Mouse (Mus musculus) liver, embryonic 16.5 days (tissue): ENCODE data around the gene Map3k20. TPM values are rescaled to one million over a fixed set of nuclear protein-coding genes. Genes with fewer than 3 reads are reported as not detected.

Experiments
- ATAC-seq: fragments of 200-750 bp; cut with Nextera tagmentation; 2 replicates; pipeline ENCODE4 v1.8.0; 2017; ENCODE audit warnings: low read depth, mild to moderate bottlenecking, moderate number of reproducible peaks, moderate library complexity
- H3K27ac ChIP-seq: fragments of 300-500 bp; sonication (generic); 2 replicates; pipeline ENCODE4 v1.5.1; 2014; ENCODE audit warnings: mild to moderate bottlenecking, low read length
- H3K27me3 ChIP-seq: fragments of 300-500 bp; sonication (generic); 2 replicates; pipeline ENCODE4 v1.6.1; 2014; ENCODE audit warnings: low read depth, low read length, mixed read lengths; ENCODE audit not compliant: control insufficient read depth, insufficient read depth
- H3K36me3 ChIP-seq: fragments of 300-500 bp; sonication (generic); 2 replicates; pipeline ENCODE4 v1.6.1; 2014; ENCODE audit warnings: mild to moderate bottlenecking; ENCODE audit not compliant: control insufficient read depth, insufficient read depth
- H3K4me1 ChIP-seq: fragments of 300-500 bp; sonication (generic); 2 replicates; pipeline ENCODE4 v1.6.1; 2014; ENCODE audit warnings: low read depth, low read length, mixed read lengths; ENCODE audit not compliant: control insufficient read depth
- H3K4me2 ChIP-seq: fragments of 300-500 bp; sonication (generic); 2 replicates; pipeline ENCODE4 v1.6.1; 2014; ENCODE audit warnings: low read depth, low read length, mixed read lengths
- H3K4me3 ChIP-seq: fragments of 300-500 bp; sonication (generic); 2 replicates; pipeline ENCODE4 v1.5.1; 2014; ENCODE audit warnings: low read depth, mild to moderate bottlenecking, low read length
- H3K9ac ChIP-seq: fragments of 300-500 bp; sonication (generic); 2 replicates; pipeline ENCODE4 v1.6.1; 2014; ENCODE audit warnings: low read depth, low read length
- H3K9me3 ChIP-seq: fragments of 300-500 bp; sonication (generic); replicated peaks from 2 replicates; pipeline ENCODE4 v1.6.1; 2016; ENCODE audit warnings: low read length; ENCODE audit not compliant: control insufficient read depth
- WGBS: fragments of 180-500 bp; shearing (Covaris S2); extraction: QIAGEN DNeasy Blood & Tissue Kit; methylation state at CpG from one replicate; pipeline ENCODE4 v1.1.7; 2014; ENCODE audit not compliant: insufficient replicate concordance; 5-methylcytosine and 5-hydroxymethylcytosine counted together
- polyA plus RNA-seq: library from polyadenylated mRNA; unstranded; fragments of >200 nt; fragmentation: Nextera tagmentation; extraction: Ambion mirVana; gene quantifications from 2 replicates; pipeline ENCODE4 v1.2.1, GENCODE M21; 2015

Map3k20 gene
- polyA plus RNA-seq, 1 experiment from 2014 or later, result 7.3 TPM

- Histone ChIP-seq H3K9me3 (no peaks in the 10 kb centered on the region), H3K27ac (no peak overlapping the region), H3K4me3 (no peak overlapping the region), H3K36me3 (no peaks in the 10 kb centered on the region; the same call in 1 of the 2 replicates), H3K9ac (no peak overlapping the region), H3K27me3 (no peaks in the 10 kb centered on the region), H3K4me2 (no peak overlapping the region), H3K4me1 (no peaks in the 10 kb centered on the region)
- WGBS, result 27% methylated on average over 10 of the region's 10 CpGs
- ATAC-seq, result no peak
These were observed 121.3 kb downstream of the Map3k20 start for GRCm38 (mm10) chr2:72406701-72407100.

GRCm38 (mm10) chr2:72407341-72408092, 122.1 kb downstream of the Map3k20 start:
- Histone ChIP-seq H3K36me3 (no peaks in the 10 kb centered on the region; the same call in 1 of the 2 replicates), H3K27ac (no peak overlapping the region)
- 81% methylated on average over 17 of the region's 17 CpGs for WGBS

DNA sequence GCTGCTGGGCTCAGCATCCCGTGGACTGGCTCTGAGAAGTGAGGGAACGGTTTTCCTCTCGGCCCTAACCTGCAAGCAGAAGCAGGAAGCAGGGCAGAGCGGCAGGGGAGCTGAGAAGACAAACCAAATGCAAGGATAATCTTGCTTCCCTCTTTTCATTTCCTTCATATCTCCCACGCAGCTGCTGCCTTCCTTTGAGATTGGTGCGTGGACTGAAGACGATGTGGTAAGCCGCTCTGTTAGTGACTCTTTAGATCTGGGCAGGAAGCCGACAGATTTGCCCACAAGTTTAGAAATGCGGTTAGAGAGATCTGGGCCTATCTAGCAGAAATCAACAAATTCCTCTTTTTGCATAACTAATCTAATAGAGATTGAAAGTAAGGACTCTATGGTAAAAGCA, 124.5 kb downstream of the Map3k20 start:
- H3K4me1 ChIP-seq, result no peaks in the 10 kb centered on the region
- 29% methylated on average over 10 of the region's 10 CpGs for WGBS
- no peaks in the 10 kb centered on the region; the same call in 1 of the 2 replicates for H3K36me3 ChIP-seq
- ATAC-seq, result no peak
- H3K27ac ChIP-seq, result no peak overlapping the region
- H3K9ac ChIP-seq, result no peak overlapping the region
- H3K27me3 ChIP-seq, result no peaks in the 10 kb centered on the region
- H3K9me3 ChIP-seq, result no peaks in the 10 kb centered on the region
- H3K4me3 ChIP-seq, result no peak overlapping the region
- H3K4me2 ChIP-seq, result no peak overlapping the region

More at GRCm38 (mm10) chr2:72407341-72408092, 122.1 kb downstream of the Map3k20 start:
- ATAC-seq, result no peak
- Histone ChIP-seq H3K4me2 (no peak overlapping the region), H3K27me3 (no peaks in the 10 kb centered on the region), H3K9ac (no peak overlapping the region), H3K4me1 (no peaks in the 10 kb centered on the region), H3K4me3 (no peak overlapping the region), H3K9me3 (no peaks in the 10 kb centered on the region)

DNA sequence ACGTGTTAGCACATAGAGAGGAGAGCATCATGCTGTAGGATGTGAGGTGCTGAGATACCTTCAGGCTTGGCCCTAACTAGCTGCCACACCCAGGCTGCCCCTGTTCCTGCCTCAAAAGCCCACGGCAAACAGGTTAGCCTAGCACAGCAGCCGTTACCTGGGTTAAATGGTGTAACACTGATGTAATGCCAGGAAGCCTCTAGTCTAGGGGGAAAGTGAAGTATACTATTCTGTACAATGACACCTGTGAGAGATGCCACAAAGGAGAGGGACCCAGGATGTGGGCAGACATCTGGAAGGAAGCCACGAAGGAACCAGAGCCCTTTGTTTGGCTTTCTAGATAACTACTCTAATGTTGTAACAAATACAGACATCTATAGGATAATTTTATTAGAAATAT, 126.8 kb downstream of the Map3k20 start:
- Histone ChIP-seq H3K4me2 (no peak overlapping the region), H3K9ac (no peak overlapping the region), H3K9me3 (no peaks in the 10 kb centered on the region), H3K36me3 (no peaks in the 10 kb centered on the region; the same call in 1 of the 2 replicates), H3K27ac (no peak overlapping the region), H3K4me1 (no peaks in the 10 kb centered on the region), H3K27me3 (no peaks in the 10 kb centered on the region), H3K4me3 (no peak overlapping the region)
- ATAC-seq, result no peak
- 63% methylated on average over 4 of the region's 4 CpGs for WGBS

DNA sequence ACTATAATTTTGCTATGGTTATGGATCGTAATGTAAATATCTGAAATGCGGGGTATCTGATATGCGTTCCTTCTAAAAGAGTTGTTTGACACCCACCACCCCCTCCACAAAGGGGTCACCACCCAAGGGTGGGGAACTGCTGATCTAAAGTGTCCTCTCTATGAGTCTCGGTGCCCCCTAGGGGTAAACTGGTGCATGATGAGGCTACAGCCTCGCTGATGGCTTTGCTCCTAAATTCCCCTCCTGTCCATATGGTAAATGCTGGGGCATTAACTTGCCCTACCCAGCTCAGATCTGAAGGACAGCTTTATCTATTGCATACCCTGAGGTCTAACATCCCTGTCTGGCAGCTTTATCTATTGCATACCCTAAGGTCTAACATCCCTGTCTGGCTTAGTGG, 130.0 kb downstream of the Map3k20 start:
- H3K4me1 ChIP-seq, result no peaks in the 10 kb centered on the region
- H3K9ac ChIP-seq, result no peak overlapping the region
- ATAC-seq, result no peak
- H3K4me2 ChIP-seq, result no peak overlapping the region
- H3K4me3 ChIP-seq, result no peak overlapping the region
- H3K36me3 ChIP-seq, result no peaks in the 10 kb centered on the region
- WGBS, result 77% methylated on average over 5 of the region's 5 CpGs
- no peaks in the 10 kb centered on the region for H3K27me3 ChIP-seq
- no peaks in the 10 kb centered on the region for H3K9me3 ChIP-seq
- no peak overlapping the region for H3K27ac ChIP-seq

- 68% methylated on average over 14 of the region's 14 CpGs for WGBS
- no peak overlapping the region for H3K27ac ChIP-seq
These were observed 131.0 kb downstream of the Map3k20 start for GRCm38 (mm10) chr2:72416095-72417080.

DNA sequence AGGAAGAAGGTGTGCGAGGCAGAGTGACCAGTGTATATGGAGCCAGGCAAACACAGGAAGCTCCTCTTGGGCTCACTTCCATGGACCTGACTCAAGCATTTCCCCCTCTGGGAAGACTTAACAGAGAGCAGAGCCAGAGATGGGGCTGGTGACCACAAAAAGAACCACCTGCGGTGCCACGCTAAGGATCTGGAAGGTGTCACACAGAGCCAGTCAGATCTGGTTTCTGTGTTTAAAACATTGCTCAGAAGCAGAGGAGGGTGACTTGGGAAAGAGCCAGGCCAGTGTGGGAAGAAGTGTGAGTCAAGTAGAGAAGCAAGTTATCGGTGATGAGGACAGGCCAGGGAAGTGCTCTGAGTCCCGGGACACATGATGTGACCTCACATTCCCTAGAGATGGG, 135.1 kb downstream of the Map3k20 start:
- H3K4me2 ChIP-seq, result no peak overlapping the region
- H3K27me3 ChIP-seq, result no peaks in the 10 kb centered on the region
- H3K36me3 ChIP-seq, result no peaks in the 10 kb centered on the region
- no peak overlapping the region for H3K9ac ChIP-seq
- ATAC-seq, result no peak
- H3K27ac ChIP-seq, result no peak overlapping the region
- H3K9me3 ChIP-seq, result no peaks in the 10 kb centered on the region
- WGBS, result 88% methylated on average over 5 of the region's 5 CpGs
- H3K4me1 ChIP-seq, result no peaks in the 10 kb centered on the region
- no peak overlapping the region for H3K4me3 ChIP-seq

More at GRCm38 (mm10) chr2:72416095-72417080, 131.0 kb downstream of the Map3k20 start:
- Histone ChIP-seq H3K4me1 (no peaks in the 10 kb centered on the region), H3K4me3 (no peak overlapping the region), H3K9ac (no peak overlapping the region), H3K9me3 (no peaks in the 10 kb centered on the region), H3K27me3 (no peaks in the 10 kb centered on the region), H3K4me2 (no peak overlapping the region), H3K36me3 (no peaks in the 10 kb centered on the region)
- ATAC-seq, result no peak

DNA sequence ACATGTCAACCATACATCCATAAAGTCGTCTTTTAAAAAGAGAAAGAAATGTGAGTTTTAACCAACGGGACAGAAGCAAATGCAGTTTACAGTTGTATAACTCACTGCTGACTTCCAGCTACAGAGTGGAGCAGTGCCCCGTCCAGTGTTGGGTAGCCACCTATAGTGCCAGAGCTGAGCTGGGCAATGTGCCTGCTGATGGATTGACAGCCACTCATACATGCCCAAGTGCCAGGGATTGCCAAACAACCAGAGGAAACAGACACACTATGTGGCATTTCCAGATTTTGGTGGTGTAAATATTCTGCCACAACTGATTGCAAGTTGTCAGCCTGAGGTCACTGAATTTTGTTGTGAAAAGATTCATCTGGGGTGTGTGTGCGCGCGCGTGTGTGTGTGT, 139.2 kb downstream of the Map3k20 start:
- H3K36me3 ChIP-seq, result no peaks in the 10 kb centered on the region

More for the DNA sequence above, 139.2 kb downstream of the Map3k20 start:
- Histone ChIP-seq H3K27ac (no peak overlapping the region), H3K9me3 (no peaks in the 10 kb centered on the region), H3K9ac (no peak overlapping the region), H3K4me1 (no peaks in the 10 kb centered on the region), H3K4me2 (no peak overlapping the region), H3K27me3 (no peaks in the 10 kb centered on the region), H3K4me3 (no peak overlapping the region)
- no peak for ATAC-seq
- WGBS, result 74% methylated on average over 7 of the region's 7 CpGs
